Mouse (Mus musculus) thymus, adult 2 months (tissue): ENCODE results near the gene Cfap46. TPM values are rescaled to one million over a fixed set of nuclear protein-coding genes. Genes with fewer than 3 reads are reported as not detected.
A peak's percentile ranks its signal among the peaks of the same experiment; 100 is the strongest.

Experiments
- DNase-seq: peaks from one replicate; pipeline ENCODE4 v3.0.0; 2021
- H3K27ac ChIP-seq: fragments of 200-500 bp; 2 replicates; pipeline ENCODE4 v1.5.1; 2012; ENCODE audit warnings: low read length, control low read depth; ENCODE audit not compliant: control insufficient read depth, insufficient read depth
- H3K27me3 ChIP-seq: fragments of 200-500 bp; 2 replicates; pipeline ENCODE4 v1.6.1; 2012; ENCODE audit warnings: mild to moderate bottlenecking, low read length, moderate library complexity, mixed read lengths; ENCODE audit not compliant: control insufficient read depth, insufficient read depth
- H3K36me3 ChIP-seq: fragments of 200-500 bp; 2 replicates; pipeline ENCODE4 v1.6.1; 2012; ENCODE audit warnings: mild to moderate bottlenecking, low read length, moderate library complexity; ENCODE audit not compliant: control insufficient read depth, insufficient read depth
- H3K4me1 ChIP-seq: fragments of 200-500 bp; replicated peaks from 2 replicates; pipeline ENCODE4 v1.6.1; 2012; ENCODE audit warnings: low read length; ENCODE audit not compliant: control insufficient read depth, insufficient read depth
- H3K4me3 ChIP-seq: fragments of 200-500 bp; 2 replicates; pipeline ENCODE4 v1.5.1; 2012; ENCODE audit warnings: mild to moderate bottlenecking, low read length, control low read depth, moderate library complexity; ENCODE audit not compliant: control insufficient read depth, insufficient read depth
- CTCF ChIP-seq: fragments of 200-500 bp; IDR thresholded peaks from 2 replicates; pipeline ENCODE4 v1.5.1; 2012; ENCODE audit warnings: mild to moderate bottlenecking, control low read depth, low read length, moderate library complexity, borderline replicate concordance; ENCODE audit not compliant: control insufficient read depth, poor library complexity, insufficient read depth; ENCODE audit errors: extremely low read depth
- POLR2A ChIP-seq: fragments of 200-500 bp; IDR thresholded peaks from 2 replicates; pipeline ENCODE4 v1.6.1; 2012; ENCODE audit warnings: mild to moderate bottlenecking, low read length, control low read depth, moderate library complexity; ENCODE audit not compliant: control insufficient read depth, poor library complexity, insufficient read depth; ENCODE audit errors: extremely low read depth
- WGBS: fragments of 180-500 bp; shearing (Covaris S2); methylation state at CpG from one replicate; pipeline ENCODE4 v1.1.7; 2018; 5-methylcytosine and 5-hydroxymethylcytosine counted together
- polyA plus RNA-seq: library from polyadenylated mRNA; depleted of rRNA; stranded (reverse); fragments of >200 nt; gene quantifications from 2 replicates; pipeline ENCODE4 v1.2.3, GENCODE M21; 2012; rRNA removed

The Cfap46 gene
- 0.36 and 0.51 TPM in 2 replicates for polyA plus RNA-seq

DNA sequence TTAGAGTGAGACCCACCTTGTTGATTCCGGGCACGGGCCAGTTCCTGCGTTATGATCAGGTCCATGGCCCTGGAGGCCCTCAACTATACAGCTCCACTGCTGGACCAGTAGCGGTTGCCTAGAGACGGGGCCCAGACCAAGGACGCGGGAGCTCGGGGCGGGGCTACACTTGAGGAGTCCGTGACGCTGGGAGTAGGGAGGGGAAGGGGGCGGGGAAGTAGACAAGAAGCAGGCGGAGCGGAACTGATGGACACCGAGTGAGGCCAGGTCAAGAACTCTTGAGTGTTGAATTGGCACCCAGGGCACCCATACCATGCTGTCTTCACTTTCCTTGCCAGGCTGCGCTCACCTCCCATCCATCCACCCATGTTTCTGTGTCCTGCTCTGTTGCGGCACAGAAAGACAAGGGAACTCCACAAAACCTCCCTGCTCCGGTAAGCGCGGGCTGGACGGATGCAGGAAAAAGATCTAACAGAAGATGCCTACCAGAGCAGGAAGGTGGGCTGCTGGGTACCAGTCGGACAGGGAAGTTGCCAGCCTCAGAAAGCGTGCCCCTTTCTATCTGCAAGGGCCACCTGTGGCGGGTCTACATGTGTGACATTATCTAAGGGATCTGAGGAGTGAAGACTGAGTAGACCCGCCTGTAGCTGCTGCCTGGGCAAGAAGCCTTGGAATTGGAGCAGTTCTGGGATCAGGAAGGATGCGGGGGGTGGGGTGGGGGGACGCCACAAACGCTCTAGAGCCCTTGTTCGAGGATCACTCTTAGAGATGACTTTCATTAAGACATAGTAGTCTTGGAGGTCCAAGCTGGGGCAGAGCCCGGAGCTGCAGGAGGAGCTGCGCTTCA is at the start of gene Cfap46:
Gene Cfap46 (minus strand): TSS at position 112 of the 847 bp plus-strand sequence.
- no peaks in the 10 kb centered on the region for H3K36me3 ChIP-seq

DNA sequence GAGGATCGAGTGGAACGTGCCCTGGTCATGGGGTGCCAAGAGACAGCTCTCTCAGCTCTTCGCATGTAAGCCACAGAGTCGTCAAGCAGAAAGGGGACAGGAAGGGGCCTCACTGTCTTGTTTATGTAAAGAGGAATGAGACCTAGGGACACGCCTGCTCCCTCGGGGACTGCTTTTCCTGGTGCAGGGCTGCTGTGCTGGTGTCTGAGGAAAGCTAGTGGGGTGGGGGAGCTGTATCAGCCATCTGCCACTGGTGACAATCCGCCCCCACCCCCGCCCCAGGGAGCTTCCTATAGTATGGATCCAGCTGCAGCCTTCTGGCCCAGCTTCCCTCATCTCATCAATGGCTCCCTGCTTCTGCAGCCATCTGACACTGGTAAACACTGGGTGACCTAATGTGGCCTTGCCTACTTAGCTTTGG is 47.7 kb upstream of the Cfap46 start:
- Histone ChIP-seq H3K4me3 (no peak overlapping the region), H3K27ac (no peak overlapping the region), H3K27me3 (no peaks in the 10 kb centered on the region), H3K36me3 (no peaks in the 10 kb centered on the region), H3K4me1 (no peaks in the 10 kb centered on the region)
- DNase-seq, result no peak
- 25% methylated on average over 8 of the region's 8 CpGs for WGBS
- TF ChIP-seq POLR2A, result no peak

More for the DNA sequence above, at the start of gene Cfap46:
- no peaks in the 10 kb centered on the region; the same call in 1 of the 2 replicates for H3K27me3 ChIP-seq
- peaks cover 21% of the 10 kb centered on the region for H3K4me1 ChIP-seq
- TF ChIP-seq POLR2A (no peak), CTCF (no peak)
- 0 out of 2 replicates have a peak within 1 kb of the TSS, but pooled peaks have one; percentile 25 for H3K27ac ChIP-seq
- peak; percentile 63 for DNase-seq
- H3K4me3 ChIP-seq, result peak within 1 kb of the TSS; percentile 74
- WGBS, result 3% methylated on average over 31 of the region's 31 CpGs

DNA sequence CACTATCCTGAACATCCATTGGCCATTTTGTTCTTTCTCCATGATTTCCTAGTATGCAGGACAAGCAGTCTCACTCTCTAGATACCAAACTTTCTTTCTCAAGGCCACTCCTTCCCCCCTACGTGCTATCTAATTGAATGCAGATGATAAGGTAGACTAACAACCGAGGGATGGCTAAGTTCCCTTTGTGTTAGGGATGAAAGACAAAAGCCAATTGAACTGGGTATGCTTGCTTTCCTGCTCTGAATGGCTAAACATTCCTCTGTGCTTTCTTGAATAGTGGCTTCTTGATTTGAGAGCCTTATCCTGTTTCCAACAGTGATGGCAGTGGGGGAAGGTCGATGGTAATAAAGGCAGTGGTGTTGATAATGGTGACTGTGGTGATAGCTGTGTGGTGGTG is 43.5 kb upstream of the Cfap46 start:
- WGBS, result 59% methylated on average over 3 of the region's 3 CpGs
- TF ChIP-seq CTCF, result no peak
- no peak for TF ChIP-seq POLR2A
- Histone ChIP-seq H3K4me1 (no peaks in the 10 kb centered on the region), H3K27ac (no peak overlapping the region), H3K27me3 (no peaks in the 10 kb centered on the region), H3K36me3 (no peaks in the 10 kb centered on the region), H3K4me3 (no peak overlapping the region)
- no peak for DNase-seq

DNA sequence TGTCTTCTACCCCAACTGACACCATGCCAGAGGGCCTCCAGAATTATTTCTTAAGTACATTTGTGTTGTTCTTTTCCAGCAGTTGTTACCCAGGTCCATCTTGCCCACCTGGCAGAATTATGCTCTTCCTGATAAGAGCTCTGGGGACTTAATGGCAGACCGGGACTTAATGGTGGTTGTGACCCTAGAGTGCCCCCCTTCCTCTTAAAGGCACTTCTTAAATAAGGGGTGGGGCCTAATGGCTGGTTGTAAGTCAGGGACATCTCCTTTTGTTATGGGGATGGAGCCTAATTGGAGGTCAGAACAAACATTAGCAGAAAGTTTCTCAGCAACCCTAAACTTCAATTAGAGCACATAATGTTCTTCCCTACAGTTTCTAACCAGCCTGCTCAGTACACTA is 42.0 kb upstream of the Cfap46 start:
- Histone ChIP-seq H3K4me3 (no peak overlapping the region), H3K27me3 (no peaks in the 10 kb centered on the region), H3K27ac (no peak overlapping the region), H3K36me3 (no peaks in the 10 kb centered on the region), H3K4me1 (no peaks in the 10 kb centered on the region)
- WGBS, result 57% methylated on average over 1 of the region's 1 CpGs
- TF ChIP-seq CTCF (no peak), POLR2A (no peak)
- DNase-seq, result no peak

DNA sequence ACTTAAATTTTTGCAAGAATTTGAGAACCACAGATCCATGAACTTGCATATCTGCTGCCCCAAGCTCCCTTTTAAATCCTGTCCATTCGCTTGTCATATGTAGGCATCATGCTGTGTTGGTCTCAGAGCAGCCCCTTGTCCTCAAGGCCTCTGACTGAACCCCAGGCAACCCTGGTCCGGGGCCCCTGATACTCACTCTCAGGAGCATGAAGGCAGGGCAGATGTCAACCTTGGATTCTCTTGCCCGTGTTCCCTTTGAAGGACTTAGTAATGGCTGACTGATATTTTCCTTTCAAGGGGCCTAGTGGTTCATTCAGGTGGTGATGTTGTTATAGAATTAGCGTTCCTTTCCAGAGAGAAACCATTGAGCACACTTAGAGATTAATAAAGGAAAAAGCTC is 40.4 kb upstream of the Cfap46 start:
- Histone ChIP-seq H3K27me3 (no peaks in the 10 kb centered on the region), H3K27ac (no peak overlapping the region), H3K4me3 (no peak overlapping the region), H3K36me3 (no peaks in the 10 kb centered on the region), H3K4me1 (no peaks in the 10 kb centered on the region)
- DNase-seq, result no peak
- WGBS, result 92% methylated on average over 4 of the region's 4 CpGs
- TF ChIP-seq POLR2A, result no peak
- TF ChIP-seq CTCF, result no peak

DNA sequence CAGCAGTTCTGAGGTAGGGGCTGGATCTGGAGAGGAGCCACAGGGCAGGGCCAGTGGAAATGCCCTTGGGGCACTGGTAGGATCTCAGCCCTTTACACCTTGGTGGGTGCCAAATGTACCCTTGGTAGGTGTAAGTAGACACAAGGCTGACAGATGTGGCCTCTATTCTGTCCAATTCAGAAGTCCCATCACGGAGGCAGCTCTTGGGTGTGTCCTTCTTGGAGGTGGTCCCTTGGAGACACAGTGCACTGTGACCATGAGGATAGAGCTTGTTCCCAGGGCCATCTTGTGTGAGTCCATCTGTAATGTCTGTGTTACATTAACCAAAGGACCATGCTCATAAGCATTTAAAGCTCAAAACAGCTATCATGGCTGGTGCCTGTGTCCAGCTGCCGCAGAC is 37.6 kb upstream of the Cfap46 start:
- H3K4me3 ChIP-seq, result no peak overlapping the region
- H3K36me3 ChIP-seq, result no peaks in the 10 kb centered on the region
- H3K27ac ChIP-seq, result no peak overlapping the region
- no peak for DNase-seq
- no peaks in the 10 kb centered on the region for H3K27me3 ChIP-seq
- TF ChIP-seq POLR2A (no peak), CTCF (no peak)
- H3K4me1 ChIP-seq, result no peaks in the 10 kb centered on the region
- 94% methylated on average over 2 of the region's 2 CpGs for WGBS

DNA sequence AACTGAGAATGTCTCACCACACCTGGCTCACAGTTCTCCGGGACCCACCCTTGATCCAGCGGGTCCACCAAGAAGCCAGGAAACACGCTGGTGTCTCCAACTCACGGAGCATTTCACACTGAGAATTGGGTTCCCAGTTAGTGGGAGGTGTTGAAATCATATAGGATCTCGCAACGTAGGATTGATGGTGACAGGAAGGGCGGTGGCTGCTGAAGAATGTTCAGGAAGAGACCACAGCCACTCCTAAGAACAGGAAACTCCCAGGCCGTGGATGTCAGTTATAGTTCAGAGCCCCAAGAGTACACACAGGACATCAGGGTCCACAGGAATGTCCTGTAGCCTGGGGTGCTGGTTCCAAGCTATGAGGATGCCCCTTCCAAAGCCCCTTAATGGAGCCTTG is 34.2 kb upstream of the Cfap46 start:
- Histone ChIP-seq H3K27me3 (no peaks in the 10 kb centered on the region), H3K27ac (no peak overlapping the region), H3K4me1 (no peaks in the 10 kb centered on the region), H3K36me3 (no peaks in the 10 kb centered on the region), H3K4me3 (no peak overlapping the region)
- WGBS, result 72% methylated on average over 8 of the region's 8 CpGs
- no peak for TF ChIP-seq POLR2A
- DNase-seq, result no peak
